Mouse (Mus musculus): ENCODE measurements around the gene Fam124b. TPM values are rescaled to one million over a fixed set of nuclear protein-coding genes. Genes with fewer than 3 reads are reported as not detected.
A peak's percentile ranks its signal among the peaks of the same experiment; 100 is the strongest.

Fam124b gene
- not detected in 2 replicates for polyA plus RNA-seq (2015; fragmentation: Nextera tagmentation; extraction: Ambion mirVana)

DNA sequence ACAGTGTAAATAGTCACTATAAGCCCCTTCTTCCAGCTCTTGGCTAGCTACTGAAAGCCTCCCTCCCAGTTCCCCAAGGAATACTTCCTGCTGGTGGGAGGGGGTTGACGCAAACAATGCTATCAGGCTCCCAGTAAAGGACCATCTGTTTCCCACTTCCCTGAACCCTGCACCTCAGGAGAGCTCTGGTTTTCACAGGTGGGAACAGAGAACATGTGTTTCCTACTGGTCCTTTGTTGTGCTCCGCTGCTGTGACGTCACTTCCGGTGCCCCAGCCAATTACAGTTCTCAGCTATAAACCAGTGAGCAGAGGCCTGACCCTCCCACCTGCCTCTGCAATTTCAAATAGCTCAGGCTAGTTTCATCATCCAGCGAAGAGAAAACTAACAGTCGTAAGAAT lies at the start of gene Fam124b:
Gene Fam124b (minus strand): TSS at position 206 of the 400 bp plus-strand sequence.
- WGBS (ENCODE audit: insufficient replicate concordance) = 27% methylated on average over 6 of the region's 6 CpGs
- no peaks in the 10 kb centered on the region for H3K27me3 ChIP-seq
- peak within 1 kb of the TSS; percentile 24; the same call in 1 of the 2 replicates for H3K4me2 ChIP-seq
- ATAC-seq (ENCODE audit: low read depth) = no peak
- H3K4me1 ChIP-seq (replicated peaks) = 0 out of 2 replicates have a peak, but pooled peaks cover 2% of the 10 kb centered on the region
- H3K27ac ChIP-seq = no peak within 1 kb of the TSS
- H3K4me3 ChIP-seq (replicated peaks) = no peak within 1 kb of the TSS
- H3K36me3 ChIP-seq = no peaks in the 10 kb centered on the region
- no peaks in the 10 kb centered on the region for H3K9me3 ChIP-seq (replicated peaks)
- no peak for DNase-seq
- H3K9ac ChIP-seq = no peak within 1 kb of the TSS

DNA sequence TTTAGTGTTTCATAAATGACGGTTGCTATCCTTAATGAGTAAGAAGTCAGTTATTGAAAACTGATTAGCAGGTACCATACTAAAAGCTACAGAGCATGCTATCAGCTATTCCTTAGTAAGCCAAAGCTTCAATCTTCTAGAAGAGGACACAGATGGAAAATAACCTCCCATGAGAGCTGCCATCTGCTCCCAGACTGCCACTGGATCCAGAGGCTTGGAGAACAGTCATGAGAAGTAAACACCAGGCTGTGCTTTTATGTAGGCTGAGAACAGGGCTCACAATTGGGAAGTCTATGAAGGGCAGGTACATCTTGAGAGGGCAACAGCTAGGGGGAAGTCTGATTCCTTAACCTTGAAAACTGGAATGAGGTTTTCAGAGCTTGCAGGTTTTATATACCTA lies 42.2 kb upstream of the Fam124b start:
- ATAC-seq (ENCODE audit: low read depth) = no peak
- H3K27me3 ChIP-seq = no peaks in the 10 kb centered on the region

DNA sequence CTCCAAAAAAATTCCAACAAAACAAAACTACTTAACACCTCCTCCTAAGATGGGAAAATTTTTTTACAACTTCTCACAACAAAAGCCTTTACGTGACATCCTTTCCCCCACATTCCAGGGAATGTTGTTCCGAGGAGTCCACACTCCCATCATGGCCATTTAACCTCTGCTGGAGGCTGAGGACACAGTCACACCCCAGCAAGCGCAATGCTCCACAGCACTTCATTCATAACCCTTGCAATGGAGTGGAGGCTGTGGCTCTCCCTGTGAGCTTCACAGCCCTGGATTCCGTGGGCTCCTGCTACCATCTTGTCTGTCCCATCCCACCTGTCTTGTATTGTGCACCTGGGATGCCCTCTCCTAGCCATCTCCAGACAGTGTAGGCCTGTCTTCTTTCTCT lies 40.4 kb upstream of the Fam124b start:
- H3K27ac ChIP-seq = no peak overlapping the region
- H3K27me3 ChIP-seq = no peaks in the 10 kb centered on the region
- no peaks in the 10 kb centered on the region for H3K9me3 ChIP-seq (replicated peaks)
- no peak for DNase-seq
- H3K4me1 ChIP-seq (replicated peaks) = no peaks in the 10 kb centered on the region
- H3K4me2 ChIP-seq = no peak overlapping the region
- ATAC-seq (ENCODE audit: low read depth) = no peak
- H3K4me3 ChIP-seq (replicated peaks) = no peak overlapping the region
- H3K36me3 ChIP-seq = no peaks in the 10 kb centered on the region
- H3K9ac ChIP-seq = no peak overlapping the region
- 73% methylated on average over 4 of the region's 4 CpGs for WGBS (ENCODE audit: insufficient replicate concordance)

More for the DNA sequence above, 42.2 kb upstream of the Fam124b start:
- no peaks in the 10 kb centered on the region for H3K4me1 ChIP-seq (replicated peaks)
- H3K4me2 ChIP-seq = no peak overlapping the region
- H3K9me3 ChIP-seq (replicated peaks) = no peaks in the 10 kb centered on the region
- no peak for DNase-seq
- H3K4me3 ChIP-seq (replicated peaks) = no peak overlapping the region
- 80% methylated on average over 1 of the region's 1 CpGs for WGBS (ENCODE audit: insufficient replicate concordance)
- no peak overlapping the region for H3K27ac ChIP-seq
- no peak overlapping the region for H3K9ac ChIP-seq
- H3K36me3 ChIP-seq = no peaks in the 10 kb centered on the region

DNA sequence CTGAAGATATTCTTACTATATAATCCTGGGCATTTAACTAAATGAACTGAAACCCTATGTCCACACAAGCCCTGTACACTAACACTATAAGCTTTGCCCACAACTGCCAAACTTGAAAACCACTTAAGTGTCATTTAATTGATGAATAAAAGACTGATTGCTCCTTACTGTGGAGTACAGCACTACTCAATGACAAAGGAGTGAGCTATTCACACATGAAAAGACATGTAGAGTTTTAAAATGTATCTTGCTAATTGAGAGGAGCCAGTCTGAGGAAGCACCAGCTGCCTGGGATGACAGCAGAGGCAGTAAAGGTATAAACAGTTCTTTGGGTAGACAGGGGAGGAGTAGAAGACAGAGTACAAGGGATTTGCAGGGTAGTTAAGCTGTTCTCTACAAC lies 35.0 kb upstream of the Fam124b start:
- no peak for ATAC-seq (ENCODE audit: low read depth)
- no peak overlapping the region for H3K27ac ChIP-seq

DNA sequence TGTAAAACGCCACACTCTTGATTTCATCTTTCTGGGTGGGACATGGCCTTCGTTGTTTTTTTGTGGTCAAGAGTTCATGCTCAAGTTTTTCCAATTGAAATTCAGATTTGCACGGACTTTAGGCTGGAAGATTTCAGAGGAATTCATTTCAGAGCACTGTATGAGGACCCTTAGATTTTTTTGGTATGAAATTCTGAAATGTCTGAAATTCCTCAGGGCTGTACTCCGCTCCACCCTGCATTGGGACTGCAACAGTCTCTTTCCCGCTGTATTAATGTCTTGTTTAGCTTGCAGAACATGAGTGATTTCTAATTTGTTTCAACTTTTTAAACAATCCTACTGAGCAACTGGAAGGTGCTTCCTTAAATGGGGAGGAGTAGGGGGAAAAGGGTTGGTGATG lies 32.0 kb upstream of the Fam124b start:
- WGBS (ENCODE audit: insufficient replicate concordance) = 71% methylated on average over 5 of the region's 5 CpGs

More for the DNA sequence above, 35.0 kb upstream of the Fam124b start:
- Histone ChIP-seq H3K9ac (no peak overlapping the region), H3K4me2 (no peak overlapping the region), H3K27me3 (no peaks in the 10 kb centered on the region), H3K36me3 (no peaks in the 10 kb centered on the region), H3K4me3 (replicated peaks) (no peak overlapping the region), H3K9me3 (replicated peaks) (no peaks in the 10 kb centered on the region), H3K4me1 (replicated peaks) (no peaks in the 10 kb centered on the region)
- DNase-seq = no peak

DNA sequence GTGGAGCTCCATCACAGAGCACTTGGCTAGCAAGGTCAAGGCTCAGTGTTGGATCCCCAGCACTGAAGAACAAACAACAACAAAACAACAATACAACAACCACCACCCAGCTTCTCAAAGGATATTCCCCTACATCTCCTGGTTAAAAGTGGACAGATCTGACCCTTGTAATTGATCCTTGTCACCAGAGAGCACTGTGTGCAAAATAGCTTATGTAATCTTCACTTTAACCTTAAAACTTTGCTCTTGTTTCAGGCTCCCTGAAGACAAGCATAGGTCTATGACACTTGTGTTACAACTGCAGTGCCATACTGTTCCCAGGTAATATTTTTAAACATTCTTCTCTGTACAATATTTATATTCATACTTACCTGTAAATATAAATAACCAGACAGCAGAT lies 28.9 kb upstream of the Fam124b start:
- H3K4me3 ChIP-seq (replicated peaks) = no peak overlapping the region
- H3K4me2 ChIP-seq = no peak overlapping the region
- no peaks in the 10 kb centered on the region for H3K36me3 ChIP-seq
- H3K27ac ChIP-seq = no peak overlapping the region
- no peaks in the 10 kb centered on the region for H3K9me3 ChIP-seq (replicated peaks)
- no peaks in the 10 kb centered on the region for H3K4me1 ChIP-seq (replicated peaks)
- H3K27me3 ChIP-seq = no peaks in the 10 kb centered on the region
- no peak for DNase-seq
- no peak for ATAC-seq (ENCODE audit: low read depth)
- H3K9ac ChIP-seq = no peak overlapping the region

More for the DNA sequence above, 32.0 kb upstream of the Fam124b start:
- DNase-seq = no peak
- Histone ChIP-seq H3K4me3 (replicated peaks) (no peak overlapping the region), H3K27ac (no peak overlapping the region), H3K36me3 (no peaks in the 10 kb centered on the region), H3K27me3 (no peaks in the 10 kb centered on the region), H3K9me3 (replicated peaks) (no peaks in the 10 kb centered on the region), H3K9ac (no peak overlapping the region), H3K4me2 (no peak overlapping the region), H3K4me1 (replicated peaks) (no peaks in the 10 kb centered on the region)
- ATAC-seq (ENCODE audit: low read depth) = no peak

DNA sequence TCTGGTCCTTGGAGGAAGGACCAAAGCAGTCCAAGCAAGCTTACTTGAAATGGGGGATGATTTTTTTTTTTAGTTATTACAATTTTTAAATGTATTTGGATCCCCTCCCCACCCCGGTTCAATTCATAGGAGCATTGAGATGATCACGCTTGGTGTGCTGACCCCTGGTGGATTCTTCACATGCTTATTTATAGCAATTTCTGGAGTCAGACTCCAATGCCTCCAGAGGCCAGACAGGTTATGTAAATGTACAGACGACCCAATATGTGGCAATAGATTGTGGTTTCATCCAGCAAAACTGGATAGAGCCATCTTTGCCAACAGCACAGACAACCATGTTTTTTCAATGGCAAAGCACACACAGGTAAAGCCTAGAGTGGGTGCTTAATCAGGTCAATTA lies 25.9 kb upstream of the Fam124b start:
- Histone ChIP-seq H3K9ac (no peak overlapping the region), H3K36me3 (no peaks in the 10 kb centered on the region), H3K4me2 (no peak overlapping the region), H3K27ac (no peak overlapping the region), H3K9me3 (replicated peaks) (no peaks in the 10 kb centered on the region), H3K4me3 (replicated peaks) (no peak overlapping the region), H3K27me3 (no peaks in the 10 kb centered on the region), H3K4me1 (replicated peaks) (no peaks in the 10 kb centered on the region)
- WGBS (ENCODE audit: insufficient replicate concordance) = 47% methylated on average over 3 of the region's 3 CpGs
- DNase-seq = no peak
- ATAC-seq (ENCODE audit: low read depth) = no peak

DNA sequence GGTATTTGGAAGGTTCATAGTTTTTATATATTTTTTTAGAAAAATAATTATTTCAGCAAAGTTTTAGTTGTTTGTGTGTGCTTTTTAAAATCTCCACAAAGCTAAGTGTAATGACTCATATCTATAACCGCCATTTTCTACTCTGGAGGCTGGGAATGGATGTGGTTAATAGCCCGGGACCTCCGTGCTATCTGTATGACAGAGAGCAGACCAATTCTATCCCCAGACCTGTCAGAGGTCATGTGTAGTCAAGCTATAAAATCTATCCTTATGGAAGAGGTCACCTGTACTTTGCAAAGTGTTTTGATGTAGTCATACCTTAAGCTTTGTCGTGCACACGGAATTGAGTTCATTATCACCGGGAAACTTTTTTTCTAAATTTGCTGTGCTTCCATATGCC lies 23.3 kb upstream of the Fam124b start:
- 74% methylated on average over 6 of the region's 6 CpGs for WGBS (ENCODE audit: insufficient replicate concordance)
- no peak overlapping the region for H3K4me2 ChIP-seq
- H3K27ac ChIP-seq = no peak overlapping the region
- no peaks in the 10 kb centered on the region for H3K27me3 ChIP-seq
- no peaks in the 10 kb centered on the region for H3K9me3 ChIP-seq (replicated peaks)
- no peaks in the 10 kb centered on the region for H3K4me1 ChIP-seq (replicated peaks)
- no peak overlapping the region for H3K4me3 ChIP-seq (replicated peaks)
- H3K9ac ChIP-seq = no peak overlapping the region
- no peaks in the 10 kb centered on the region for H3K36me3 ChIP-seq
- ATAC-seq (ENCODE audit: low read depth) = no peak
- no peak for DNase-seq

DNA sequence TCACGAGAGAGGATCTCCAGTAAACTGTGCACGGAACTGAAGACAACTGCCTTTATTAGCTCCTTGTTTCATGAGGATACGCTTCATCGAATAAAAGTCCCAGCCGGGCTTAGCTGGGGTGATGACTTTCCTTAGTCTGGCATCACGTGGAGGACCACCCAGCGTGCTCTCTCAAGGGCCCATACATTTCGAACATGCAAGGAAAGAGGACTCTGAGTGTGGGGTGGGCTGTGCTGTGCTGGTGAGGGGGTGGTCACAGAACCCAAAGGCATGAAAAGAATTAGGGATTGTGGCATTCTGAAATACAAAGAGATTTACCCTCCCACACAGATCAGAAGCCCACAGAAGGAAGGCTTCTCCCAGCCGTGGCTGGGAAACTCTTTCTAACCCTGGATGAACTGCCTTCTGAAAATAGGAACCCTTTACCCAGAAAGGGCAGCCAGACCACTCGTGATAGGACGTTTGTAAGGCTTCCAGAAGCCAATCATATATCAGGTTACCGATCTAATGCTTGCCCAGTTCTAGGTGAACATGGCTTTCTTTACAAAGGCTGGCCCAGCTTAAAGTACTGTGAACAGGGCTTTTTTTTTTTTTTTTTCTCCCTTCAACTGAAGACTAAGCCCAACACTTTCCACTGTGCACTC lies 21.9 kb upstream of the Fam124b start:
- Histone ChIP-seq H3K27ac (no peak overlapping the region), H3K36me3 (no peaks in the 10 kb centered on the region), H3K4me1 (replicated peaks) (no peaks in the 10 kb centered on the region), H3K4me2 (no peak overlapping the region), H3K9me3 (replicated peaks) (no peaks in the 10 kb centered on the region), H3K27me3 (no peaks in the 10 kb centered on the region), H3K9ac (no peak overlapping the region), H3K4me3 (replicated peaks) (no peak overlapping the region)
- no peak for DNase-seq
- 55% methylated on average over 12 of the region's 12 CpGs for WGBS (ENCODE audit: insufficient replicate concordance)
- ATAC-seq (ENCODE audit: low read depth) = no peak

DNA sequence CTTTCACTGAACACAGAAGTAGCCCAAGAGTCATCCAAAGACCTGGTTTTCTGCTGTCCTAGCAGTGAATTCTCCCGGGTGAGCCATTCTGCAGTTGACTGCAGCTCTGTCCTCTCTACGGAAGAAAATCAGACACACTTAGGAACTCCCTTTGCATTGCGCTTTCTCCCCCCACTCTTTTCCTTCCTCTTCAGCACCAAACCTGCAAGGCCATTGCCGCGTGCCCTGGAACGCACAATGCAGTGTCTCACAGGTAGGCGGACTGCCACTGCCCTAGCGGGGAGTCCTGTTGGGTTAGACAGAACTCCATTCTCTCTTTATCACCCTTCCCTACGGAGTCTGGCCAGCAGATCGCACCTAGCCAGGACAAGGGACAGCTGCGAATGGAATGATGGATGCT lies 21.2 kb upstream of the Fam124b start:
- Histone ChIP-seq H3K9ac (no peak overlapping the region), H3K4me3 (replicated peaks) (no peak overlapping the region), H3K4me1 (replicated peaks) (no peaks in the 10 kb centered on the region), H3K27me3 (no peaks in the 10 kb centered on the region), H3K9me3 (replicated peaks) (no peaks in the 10 kb centered on the region), H3K36me3 (no peaks in the 10 kb centered on the region), H3K4me2 (no peak overlapping the region), H3K27ac (no peak overlapping the region)
- WGBS (ENCODE audit: insufficient replicate concordance) = 68% methylated on average over 11 of the region's 11 CpGs
- ATAC-seq (ENCODE audit: low read depth) (no peak), DNase-seq (no peak)

DNA sequence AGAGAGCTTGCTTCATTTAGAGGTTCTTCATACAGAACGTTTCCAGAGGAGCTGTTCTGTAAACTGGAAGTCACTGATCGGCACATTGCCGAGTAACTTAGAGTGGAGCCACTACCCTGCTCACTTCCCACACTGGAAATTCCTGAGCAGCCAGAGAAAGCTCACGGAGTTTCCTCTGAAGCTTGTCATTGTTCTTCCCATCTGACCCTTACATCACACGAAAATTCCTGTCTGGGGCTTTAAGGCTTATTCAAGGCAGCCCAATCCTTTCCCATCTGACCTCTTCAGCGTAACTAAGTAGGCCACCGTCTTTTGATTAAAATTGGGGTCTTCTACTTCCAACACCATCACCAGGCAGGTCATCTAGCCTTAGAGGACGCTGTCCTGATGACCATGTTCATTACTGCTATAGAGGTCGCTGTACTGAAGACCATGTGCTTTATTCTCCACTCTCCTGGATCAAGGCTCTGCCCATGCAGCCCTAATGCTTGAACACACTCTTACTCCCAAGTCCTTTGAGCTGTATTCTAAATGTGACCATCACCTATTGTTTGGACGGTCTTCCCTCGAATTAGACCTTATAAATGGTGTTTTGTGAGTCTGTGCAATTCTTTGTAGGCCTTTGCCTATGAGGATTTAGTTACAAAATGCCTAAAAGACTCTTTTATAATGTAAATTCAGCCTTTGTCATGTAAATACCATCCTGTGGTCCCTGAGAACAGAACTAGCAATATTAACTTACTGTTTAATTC lies 18.9 kb upstream of the Fam124b start:
- Histone ChIP-seq H3K4me2 (no peak overlapping the region), H3K4me1 (replicated peaks) (no peaks in the 10 kb centered on the region), H3K9ac (no peak overlapping the region), H3K4me3 (replicated peaks) (no peak overlapping the region), H3K27me3 (no peaks in the 10 kb centered on the region), H3K36me3 (no peaks in the 10 kb centered on the region), H3K9me3 (replicated peaks) (no peaks in the 10 kb centered on the region), H3K27ac (no peak overlapping the region)
- ATAC-seq (ENCODE audit: low read depth) (no peak), DNase-seq (no peak)
- WGBS (ENCODE audit: insufficient replicate concordance) = 53% methylated on average over 11 of the region's 11 CpGs

DNA sequence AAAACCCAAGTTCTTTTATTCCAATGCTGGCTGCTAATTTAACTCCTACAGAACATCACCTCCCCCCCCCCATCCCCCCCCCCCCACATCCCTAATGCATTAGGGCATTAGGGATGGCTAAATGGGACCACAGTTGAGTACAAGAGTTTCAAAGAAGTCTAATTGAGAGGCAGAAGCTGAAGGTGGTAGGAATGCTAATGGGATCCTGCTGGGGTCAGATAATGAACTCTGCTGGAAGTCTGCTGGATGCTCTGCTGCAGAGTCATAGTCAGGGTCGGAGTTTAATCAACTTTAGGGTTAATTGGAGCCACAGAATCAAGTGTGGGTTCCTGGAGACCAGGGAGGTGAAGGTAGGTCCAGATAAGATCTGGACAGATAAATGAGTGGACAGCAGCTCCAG lies 17.9 kb upstream of the Fam124b start:
- Histone ChIP-seq H3K27ac (no peak overlapping the region), H3K4me3 (replicated peaks) (no peak overlapping the region), H3K4me1 (replicated peaks) (no peaks in the 10 kb centered on the region), H3K36me3 (no peaks in the 10 kb centered on the region), H3K9ac (no peak overlapping the region), H3K9me3 (replicated peaks) (no peaks in the 10 kb centered on the region), H3K4me2 (no peak overlapping the region), H3K27me3 (no peaks in the 10 kb centered on the region)
- ATAC-seq (ENCODE audit: low read depth) = no peak
- 25% methylated on average over 1 of the region's 1 CpGs for WGBS (ENCODE audit: insufficient replicate concordance)
- DNase-seq = no peak

All from liver, embryonic 13.5 days (tissue).